Mouse (Mus musculus) MEL (cell line): ENCODE data around the gene Pyroxd2. TPM values are rescaled to one million over a fixed set of nuclear protein-coding genes. Genes with fewer than 3 reads are reported as not detected.

Experiments used
- DNase-seq: peaks from one replicate; pipeline ENCODE4 v3.0.0; 2011; ENCODE audit warnings: low read depth, low spot score
- H3K27ac ChIP-seq: 2 replicates; pipeline ENCODE4 v1.5.1; 2012; ENCODE audit warnings: low read depth, mild to moderate bottlenecking, control low read depth, low read length, moderate library complexity; ENCODE audit not compliant: control insufficient read depth
- H3K27me3 ChIP-seq, 2 experiments: fragments of 150-350 bp in 1 of 2; sonication (generic) in 1 of 2; 2 replicates each; pipeline ENCODE4 v1.6.1; 2012; ENCODE audit warnings: low read length in 2 of 2, mild to moderate bottlenecking in 2 of 2, improper control_type of control experiment in 1 of 2, moderate library complexity in 1 of 2; ENCODE audit not compliant: insufficient read depth in 2 of 2, control insufficient read depth in 1 of 2
- H3K36me3 ChIP-seq, 2 experiments: 2 replicates each; pipeline ENCODE4 v1.6.1; 2012 to 2014; ENCODE audit warnings: low read length in 2 of 2, improper control_type of control experiment in 1 of 2, inconsistent platforms in 1 of 2, mild to moderate bottlenecking in 1 of 2; ENCODE audit not compliant: insufficient read depth in 2 of 2, control insufficient read depth in 1 of 2
- H3K4me1 ChIP-seq, 2 experiments: fragments of 150-350 bp in 1 of 2; sonication (generic) in 1 of 2; 2 replicates each; pipeline ENCODE4 v1.6.1; 2012; ENCODE audit warnings: low read length in 2 of 2, improper control_type of control experiment in 1 of 2, mild to moderate bottlenecking in 1 of 2; ENCODE audit not compliant: insufficient read depth in 2 of 2, control insufficient read depth in 1 of 2
- H3K4me3 ChIP-seq, 2 experiments: fragments of 150-350 bp in 1 of 2; sonication (generic) in 1 of 2; 2 replicates each; pipeline ENCODE4 v1.5.1; 2012; ENCODE audit warnings: low read depth in 2 of 2, low read length in 2 of 2, mild to moderate bottlenecking in 2 of 2, moderate library complexity in 2 of 2, control low read depth in 1 of 2, improper control_type of control experiment in 1 of 2; ENCODE audit not compliant: control insufficient read depth in 1 of 2, insufficient read depth in 1 of 2
- H3K79me2 ChIP-seq: 2 replicates; pipeline ENCODE4 v1.6.1; 2012; ENCODE audit warnings: mild to moderate bottlenecking, low read length, moderate library complexity; ENCODE audit not compliant: control insufficient read depth, poor library complexity, insufficient read depth
- H3K9ac ChIP-seq: 2 replicates; pipeline ENCODE4 v1.6.1; 2012; ENCODE audit warnings: low read depth, mild to moderate bottlenecking, control low read depth, low read length, moderate library complexity; ENCODE audit not compliant: control insufficient read depth, poor library complexity, severe bottlenecking
- H3K9me3 ChIP-seq: fragments of 150-350 bp; sonication (generic); replicated peaks from 2 replicates; pipeline ENCODE4 v1.6.1; 2012; ENCODE audit warnings: mild to moderate bottlenecking, low read length, improper control_type of control experiment, moderate library complexity; ENCODE audit not compliant: insufficient read depth
- CHD1 ChIP-seq: IDR thresholded peaks from 2 replicates; pipeline ENCODE4 v1.6.1; 2012; ENCODE audit warnings: low read depth, mild to moderate bottlenecking, inconsistent platforms, low read length, improper control_type of control experiment
- CHD2 ChIP-seq: IDR thresholded peaks from 2 replicates; pipeline ENCODE4 v1.6.1; 2011; ENCODE audit warnings: low read length, improper control_type of control experiment
- CTCF ChIP-seq, 3 experiments: IDR thresholded peaks in 2 of 3; conservative IDR thresholded peaks in 1 of 3; 2 replicates each; pipeline ENCODE4 v1.5.1; 2011 to 2012; ENCODE audit warnings: low read length in 3 of 3, low read depth in 2 of 3, mild to moderate bottlenecking in 2 of 3, improper control_type of control experiment in 1 of 3, inconsistent platforms in 1 of 3, mixed read lengths in 1 of 3, moderate library complexity in 1 of 3; ENCODE audit not compliant: control insufficient read depth in 1 of 3, insufficient read depth in 1 of 3, poor library complexity in 1 of 3, severe bottlenecking in 1 of 3
- E2F4 ChIP-seq: IDR thresholded peaks from 2 replicates; pipeline ENCODE4 v1.6.1; 2011; ENCODE audit warnings: low read depth, low read length, improper control_type of control experiment, borderline replicate concordance
- GABPA ChIP-seq: IDR thresholded peaks from 2 replicates; pipeline ENCODE4 v1.6.1; 2012; ENCODE audit warnings: low read depth, mild to moderate bottlenecking, inconsistent platforms, low read length, improper control_type of control experiment, moderate library complexity
- GATA1 ChIP-seq: IDR thresholded peaks from 2 replicates; pipeline ENCODE4 v1.6.1; 2011; ENCODE audit warnings: low read depth, low read length, improper control_type of control experiment
- KAT2A ChIP-seq: conservative IDR thresholded peaks from 2 replicates; pipeline ENCODE4 v1.6.1; 2012; ENCODE audit warnings: low read depth, low read length, improper control_type of control experiment, inconsistent platforms
- MAFK ChIP-seq: IDR thresholded peaks from 2 replicates; pipeline ENCODE4 v1.6.1; 2011; ENCODE audit warnings: low read depth, mild to moderate bottlenecking, low read length, improper control_type of control experiment, borderline replicate concordance
- MAZ ChIP-seq: IDR thresholded peaks from 2 replicates; pipeline ENCODE4 v1.6.1; 2012; ENCODE audit warnings: low read depth, mild to moderate bottlenecking, inconsistent platforms, low read length, improper control_type of control experiment
- MEF2A ChIP-seq: IDR thresholded peaks from 2 replicates; pipeline ENCODE4 v1.6.1; 2014; ENCODE audit warnings: low read depth, mild to moderate bottlenecking, inconsistent platforms, low read length, improper control_type of control experiment; ENCODE audit not compliant: poor library complexity, insufficient replicate concordance, severe bottlenecking; ENCODE audit errors: extremely low read depth
- MXI1 ChIP-seq: IDR thresholded peaks from 2 replicates; pipeline ENCODE4 v1.6.1; 2011; ENCODE audit warnings: mild to moderate bottlenecking, low read depth, low read length, improper control_type of control experiment
- MYB ChIP-seq: IDR thresholded peaks from 2 replicates; pipeline ENCODE4 v1.6.1; 2011; ENCODE audit warnings: mild to moderate bottlenecking, low read depth, low read length, improper control_type of control experiment
- MYC ChIP-seq: IDR thresholded peaks from 2 replicates; pipeline ENCODE4 v1.6.1; 2011; ENCODE audit warnings: low read depth, mild to moderate bottlenecking, low read length, improper control_type of control experiment, moderate library complexity
- NELFE ChIP-seq: IDR thresholded peaks from 2 replicates; pipeline ENCODE4 v1.6.1; 2011; ENCODE audit warnings: low read depth, low read length, improper control_type of control experiment
- NRF1 ChIP-seq: IDR thresholded peaks from 2 replicates; pipeline ENCODE4 v1.6.1; 2014; ENCODE audit warnings: low read depth, mild to moderate bottlenecking, inconsistent platforms, low read length, improper control_type of control experiment, moderate library complexity; ENCODE audit not compliant: poor library complexity, insufficient read depth, severe bottlenecking
- POLR2AphosphoS2 ChIP-seq: IDR thresholded peaks from 2 replicates; pipeline ENCODE4 v1.6.1; 2011; ENCODE audit warnings: low read length, improper control_type of control experiment
- POLR2AphosphoS5 ChIP-seq: IDR thresholded peaks from 2 replicates; pipeline ENCODE4 v1.6.1; 2012; ENCODE audit warnings: low read depth, borderline replicate concordance, mild to moderate bottlenecking, inconsistent platforms, low read length, moderate library complexity, mixed read lengths
- RAD21 ChIP-seq: IDR thresholded peaks from 2 replicates; pipeline ENCODE4 v1.6.1; 2011; ENCODE audit warnings: mild to moderate bottlenecking, low read depth, low read length, improper control_type of control experiment
- RCOR1 ChIP-seq: IDR thresholded peaks from 2 replicates; pipeline ENCODE4 v1.6.1; 2012; ENCODE audit warnings: low read depth, mild to moderate bottlenecking, inconsistent platforms, low read length, improper control_type of control experiment
- SIN3A ChIP-seq: IDR thresholded peaks from 2 replicates; pipeline ENCODE4 v1.6.1; 2012; ENCODE audit warnings: low read length, improper control_type of control experiment, inconsistent platforms
- SMC3 ChIP-seq: IDR thresholded peaks from 2 replicates; pipeline ENCODE4 v1.6.1; 2011; ENCODE audit warnings: low read depth, low read length, improper control_type of control experiment
- TAL1 ChIP-seq: IDR thresholded peaks from 2 replicates; pipeline ENCODE4 v1.6.1; 2012; ENCODE audit warnings: mild to moderate bottlenecking, inconsistent platforms, low read length, moderate library complexity, mixed read lengths
- TCF12 ChIP-seq: IDR thresholded peaks from 2 replicates; pipeline ENCODE4 v1.6.1; 2014; ENCODE audit warnings: low read depth, mild to moderate bottlenecking, inconsistent platforms, low read length, improper control_type of control experiment, moderate library complexity
- USF1 ChIP-seq: IDR thresholded peaks from 2 replicates; pipeline ENCODE4 v1.6.1; 2014; ENCODE audit warnings: low read depth, mild to moderate bottlenecking, inconsistent platforms, low read length, improper control_type of control experiment, moderate library complexity
- ZC3H11A ChIP-seq: IDR thresholded peaks from 2 replicates; pipeline ENCODE4 v1.6.1; 2012; ENCODE audit warnings: low read depth, mild to moderate bottlenecking, inconsistent platforms, low read length, improper control_type of control experiment
- ZKSCAN1 ChIP-seq: IDR thresholded peaks from 2 replicates; pipeline ENCODE4 v1.6.1; 2012; ENCODE audit warnings: low read depth, mild to moderate bottlenecking, inconsistent platforms, low read length, improper control_type of control experiment, moderate library complexity
- ZMIZ1 ChIP-seq: IDR thresholded peaks from 2 replicates; pipeline ENCODE4 v1.6.1; 2012; ENCODE audit warnings: low read depth, mild to moderate bottlenecking, inconsistent platforms, low read length, improper control_type of control experiment, moderate library complexity
- polyA plus RNA-seq, 2 experiments: library from polyadenylated mRNA; stranded (reverse) in 1 of 2; unstranded in 1 of 2; fragments of >175 nt in 1 of 2; fragments of >200 nt in 1 of 2; gene quantifications; 2 replicates each; pipeline versions ENCODE4 v1.2.1 to v1.2.4; 2012; ENCODE audit warnings: low replicate concordance in 2 of 2, low read depth in 1 of 2; ENCODE audit not compliant: insufficient read length in 2 of 2, insufficient read depth in 1 of 2, missing spikeins in 1 of 2
- total RNA-seq: library from RNA; depleted of rRNA; stranded (reverse); fragments of 300-350 nt; gene quantifications from 2 replicates; pipeline ENCODE4 v1.2.3, GENCODE M21; 2012

Pyroxd2 gene
- total and polyA plus RNA-seq, 3 experiments: 4.1 to 17.0 TPM; not detected in 1

- TF ChIP-seq POLR2AphosphoS5 (no peak), GATA1 (peak; percentile 43; the same call in 1 of the 2 replicates), MYC (peak; percentile 93), KAT2A (no peak), SMC3 (peak; percentile 86), RCOR1 (no peak), MAZ (no peak), GABPA (no peak), E2F4 (no peak), CHD1 (no peak), NRF1 (no peak), ZMIZ1 (no peak), TCF12 (no peak), RAD21 (peak; percentile 93), CHD2 (no peak), POLR2AphosphoS2 (no peak), MXI1 (0 out of 2 replicates have a peak, but pooled peaks have one; percentile 34), MEF2A (no peak), CTCF (IDR thresholded peaks at IDR 0.05 in 2 of 3, conservative IDR thresholded peaks at IDR 0.05 in 1 of 3; ENCODE audit: control insufficient read depth in 1 of 3, insufficient read depth in 1 of 3, low read depth in 2 of 3, low read length in 3 of 3, poor library complexity in 1 of 3, severe bottlenecking in 1 of 3) (peak; percentile 38 to 96 (median 93)), MAFK (no peak), ZKSCAN1 (no peak)
Observed at GRCm38 (mm10) chr19:42776813-42777212, 24.2 kb upstream of the Pyroxd2 start (continued).

- Histone ChIP-seq H3K4me3 (no peak overlapping the region), H3K27ac (no peak overlapping the region), H3K4me1 (no peaks in the 10 kb centered on the region)
Observed at GRCm38 (mm10) chr19:42770141-42770872, 17.7 kb upstream of the Pyroxd2 start.

More at GRCm38 (mm10) chr19:42770141-42770872, 17.7 kb upstream of the Pyroxd2 start:
- no peaks in the 10 kb centered on the region for H3K9me3 ChIP-seq
- H3K36me3 ChIP-seq: peaks cover 0 to 4% of the 10 kb centered on the region in 2 experiments; a peak in 2 of 4 replicates
- no peaks in the 10 kb centered on the region for H3K27me3 ChIP-seq
- no peak for DNase-seq
- no peak overlapping the region for H3K9ac ChIP-seq
- no peaks in the 10 kb centered on the region for H3K79me2 ChIP-seq
- TF ChIP-seq ZC3H11A (no peak), TCF12 (no peak), POLR2AphosphoS2 (no peak), MYB (no peak), TAL1 (no peak), CTCF (IDR thresholded peaks at IDR 0.05 in 2 of 3, conservative IDR thresholded peaks at IDR 0.05 in 1 of 3; ENCODE audit: control insufficient read depth in 1 of 3, insufficient read depth in 1 of 3, low read depth in 2 of 3, low read length in 3 of 3, poor library complexity in 1 of 3, severe bottlenecking in 1 of 3) (no peak), USF1 (no peak), POLR2AphosphoS5 (no peak), SIN3A (no peak), NELFE (no peak)
